Mouse (Mus musculus): Measurements from ENCODE around the gene Tmem120a. TPM values are rescaled to one million over a fixed set of nuclear protein-coding genes. Genes with fewer than 3 reads are reported as not detected.
A peak's percentile ranks its signal among the peaks of the same experiment; 100 is the strongest.

The Tmem120a gene
- total RNA-seq, 2 experiments from 2014 or later = 20.7 to 22.0 TPM

GRCm38 (mm10) chr5:135735741-135736140, 8.5 kb downstream of the Tmem120a start:
- no peak for DNase-seq (ENCODE audit: extremely low spot score in 1 of 2, low spot score in 2 of 2)
- intact Hi-C loops (cut with DNase I) = no loop called here

- intact Hi-C loops (cut with DNase I) = no loop called here
These were observed 10.1 kb downstream of the Tmem120a start for GRCm38 (mm10) chr5:135734057-135734680.

GRCm38 (mm10) chr5:135733071-135733470, 11.2 kb downstream of the Tmem120a start:
- intact Hi-C loops (cut with DNase I) = no loop called here
- no peak for DNase-seq (ENCODE audit: extremely low spot score in 1 of 2, low spot score in 2 of 2)

More at GRCm38 (mm10) chr5:135734057-135734680, 10.1 kb downstream of the Tmem120a start:
- no peak for DNase-seq (ENCODE audit: extremely low spot score in 1 of 2, low spot score in 2 of 2)

GRCm38 (mm10) chr5:135731322-135731721, 12.9 kb downstream of the Tmem120a start:
- no peak for DNase-seq (ENCODE audit: extremely low spot score in 1 of 2, low spot score in 2 of 2)
- intact Hi-C loops (cut with DNase I) = no loop called here

GRCm38 (mm10) chr5:135730916-135731315, 13.3 kb downstream of the Tmem120a start:
- intact Hi-C loops (cut with DNase I) = no loop called here
- DNase-seq (ENCODE audit: extremely low spot score in 1 of 2, low spot score in 2 of 2) = no peak

GRCm38 (mm10) chr5:135730278-135730677, 14.0 kb downstream of the Tmem120a start:
- intact Hi-C loops (cut with DNase I) = no loop called here

GRCm38 (mm10) chr5:135729351-135729750, 14.9 kb downstream of the Tmem120a start:
- DNase-seq (ENCODE audit: extremely low spot score in 1 of 2, low spot score in 2 of 2) = no peak
- intact Hi-C loops (cut with DNase I) = no loop called here

More at GRCm38 (mm10) chr5:135730278-135730677, 14.0 kb downstream of the Tmem120a start:
- DNase-seq (ENCODE audit: extremely low spot score in 1 of 2, low spot score in 2 of 2) = no peak

- intact Hi-C loops (cut with DNase I) = no loop called here
- DNase-seq (ENCODE audit: extremely low spot score in 1 of 2, low spot score in 2 of 2) = no peak
These were observed 15.9 kb downstream of the Tmem120a start for GRCm38 (mm10) chr5:135728361-135728760.

GRCm38 (mm10) chr5:135727871-135728270, 16.4 kb downstream of the Tmem120a start:
- DNase-seq (ENCODE audit: extremely low spot score in 1 of 2, low spot score in 2 of 2) = no peak
- intact Hi-C loops (cut with DNase I) = no loop called here

GRCm38 (mm10) chr5:135726641-135727346, 17.5 kb downstream of the Tmem120a start:
- DNase-seq (ENCODE audit: extremely low spot score in 1 of 2, low spot score in 2 of 2) = no peak
- intact Hi-C loops (cut with DNase I) = no loop called here

GRCm38 (mm10) chr5:135725991-135726390, 18.3 kb downstream of the Tmem120a start:
- DNase-seq (ENCODE audit: extremely low spot score in 1 of 2, low spot score in 2 of 2) = no peak
- intact Hi-C loops (cut with DNase I) = no loop called here

- intact Hi-C loops (cut with DNase I) = no loop called here
- peak in 1 of 2 experiments; percentile 63 for DNase-seq (ENCODE audit: extremely low spot score in 1 of 2, low spot score in 2 of 2)
These were observed 18.8 kb downstream of the Tmem120a start for GRCm38 (mm10) chr5:135725391-135725841.

- intact Hi-C loops (cut with DNase I) = no loop called here
- no peak for DNase-seq (ENCODE audit: extremely low spot score in 1 of 2, low spot score in 2 of 2)
These were observed 19.5 kb downstream of the Tmem120a start for GRCm38 (mm10) chr5:135724536-135725322.

- no peak for DNase-seq (ENCODE audit: extremely low spot score in 1 of 2, low spot score in 2 of 2)
- intact Hi-C loops (cut with DNase I) = no loop called here
These were observed 21.0 kb downstream of the Tmem120a start for GRCm38 (mm10) chr5:135723165-135723751.

- peak in 1 of 2 experiments; percentile 65 for DNase-seq (ENCODE audit: extremely low spot score in 1 of 2, low spot score in 2 of 2)
- intact Hi-C loops (cut with DNase I) = no loop called here
These were observed 22.1 kb downstream of the Tmem120a start for GRCm38 (mm10) chr5:135722121-135722520.

GRCm38 (mm10) chr5:135721076-135721475, 23.2 kb downstream of the Tmem120a start:
- intact Hi-C loops (cut with DNase I) = no loop called here
- no peak for DNase-seq (ENCODE audit: extremely low spot score in 1 of 2, low spot score in 2 of 2)

- intact Hi-C loops (cut with DNase I) = no loop called here
- no peak for DNase-seq (ENCODE audit: extremely low spot score in 1 of 2, low spot score in 2 of 2)
These were observed 24.1 kb downstream of the Tmem120a start for GRCm38 (mm10) chr5:135720121-135720520.

- no peak for DNase-seq (ENCODE audit: extremely low spot score in 1 of 2, low spot score in 2 of 2)
- intact Hi-C loops (cut with DNase I) = no loop called here
These were observed 24.6 kb downstream of the Tmem120a start for GRCm38 (mm10) chr5:135719586-135720120.

- no peak for DNase-seq (ENCODE audit: extremely low spot score in 1 of 2, low spot score in 2 of 2)
- intact Hi-C loops (cut with DNase I) = no loop called here
These were observed 28.6 kb downstream of the Tmem120a start for GRCm38 (mm10) chr5:135715624-135716023.
